Mouse (Mus musculus) G1E (cell line): Measurements from ENCODE around the gene Ggt5. TPM values are rescaled to one million over a fixed set of nuclear protein-coding genes. Genes with fewer than 3 reads are reported as not detected.

ENCODE experiments used
- ATAC-seq: 2 replicates; pipeline ENCODE4 v1.8.0; 2016; ENCODE audit warnings: mild to moderate bottlenecking; ENCODE audit not compliant: insufficient number of reproducible peaks, poor library complexity, low FRiP score, severe bottlenecking; ENCODE audit errors: extremely low read depth
- DNase-seq: peaks from one replicate; pipeline ENCODE4 v3.0.0; 2012; ENCODE audit warnings: low spot score
- H3K27me3 ChIP-seq: 2 replicates; pipeline ENCODE4 v1.6.1; 2012; ENCODE audit warnings: mild to moderate bottlenecking, low read length, inconsistent platforms; ENCODE audit not compliant: insufficient read depth
- H3K36me3 ChIP-seq: replicated peaks from 2 replicates; pipeline ENCODE3; 2012; ENCODE audit warnings: mild to moderate bottlenecking, inconsistent platforms
- H3K4me1 ChIP-seq: 2 replicates; pipeline ENCODE4 v1.6.1; 2012; ENCODE audit warnings: low read depth, low read length, inconsistent platforms, mixed read lengths; ENCODE audit not compliant: insufficient read depth
- H3K4me3 ChIP-seq: 2 replicates; pipeline ENCODE4 v1.5.1; 2012; ENCODE audit warnings: low read depth, mild to moderate bottlenecking, inconsistent platforms, low read length, moderate library complexity, mixed read lengths
- H3K9me3 ChIP-seq: replicated peaks from 2 replicates; pipeline ENCODE4 v1.6.1; 2012; ENCODE audit warnings: inconsistent platforms
- CTCF ChIP-seq: IDR thresholded peaks from 2 replicates; pipeline ENCODE4 v1.5.1; 2012; ENCODE audit warnings: low read depth, low read length, inconsistent platforms, mixed read lengths
- GATA1 ChIP-seq: IDR thresholded peaks from 2 replicates; pipeline ENCODE4 v1.6.1; 2012; ENCODE audit warnings: borderline replicate concordance, low read length, inconsistent platforms, mixed read lengths
- GATA2 ChIP-seq: IDR thresholded peaks from 2 replicates; pipeline ENCODE4 v1.6.1; 2012; ENCODE audit warnings: low read depth, low read length, inconsistent platforms, borderline replicate concordance
- POLR2AphosphoS5 ChIP-seq: IDR thresholded peaks from 2 replicates; pipeline ENCODE4 v1.6.1; 2012; ENCODE audit warnings: low read depth, low read length, inconsistent platforms; ENCODE audit not compliant: insufficient replicate concordance
- TAL1 ChIP-seq: conservative IDR thresholded peaks from 2 replicates; pipeline ENCODE4 v1.6.1; 2012; ENCODE audit warnings: low read depth, low read length, inconsistent platforms, mixed read lengths
- polyA plus RNA-seq: library from polyadenylated mRNA; stranded (reverse); fragments of >175 nt; gene quantifications from 2 replicates; pipeline ENCODE4 v1.2.3, GENCODE M21; 2012
- total RNA-seq, 2 experiments: library from RNA; stranded (forward) in 1 of 2; stranded (reverse) in 1 of 2; fragments of 200-1000 nt in 1 of 2; fragments of >200 nt in 1 of 2; fragmentation: Nextera tagmentation in 1 of 2; gene quantifications; 2 replicates each; pipeline ENCODE4 v1.2.3; 2014 to 2017

Ggt5 gene
- total and polyA plus RNA-seq, 3 experiments = 0.22 TPM; not detected in 2

DNA sequence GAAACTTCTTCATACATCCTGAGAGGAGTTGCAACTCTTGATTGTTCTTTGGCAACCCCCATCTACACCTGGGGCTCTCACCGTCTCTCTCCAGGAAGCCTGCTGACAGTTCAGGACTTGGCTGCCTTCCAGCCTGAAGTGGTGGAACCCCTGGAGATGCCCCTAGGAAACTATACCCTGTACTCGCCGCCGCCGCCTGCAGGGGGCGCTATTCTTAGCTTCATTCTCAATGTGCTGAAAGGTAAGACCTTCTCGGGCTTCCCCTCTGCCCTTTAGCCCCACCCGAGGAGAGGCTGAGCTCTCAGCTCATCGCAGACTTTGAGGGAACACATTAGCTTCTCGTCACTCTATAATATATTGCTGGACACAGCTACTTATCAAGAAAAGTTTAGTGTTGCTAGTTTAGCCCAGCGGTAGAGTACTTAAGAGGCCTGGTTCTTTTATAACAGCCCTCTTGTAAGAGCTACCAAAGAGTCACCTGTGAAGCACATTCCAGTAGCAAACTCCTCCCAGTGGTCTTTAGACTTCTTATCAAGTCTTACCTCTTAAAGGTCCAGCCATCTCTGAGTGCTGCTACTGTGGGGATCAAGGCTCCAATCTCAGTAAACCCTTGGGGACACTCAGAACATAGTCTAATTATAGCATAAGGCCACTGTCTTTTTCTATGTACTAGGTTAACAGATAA is 16.2 kb downstream of the Ggt5 start:
- Histone ChIP-seq H3K4me3 (no peak overlapping the region), H3K36me3 (no peaks in the 10 kb centered on the region), H3K27me3 (peaks cover 13% of the 10 kb centered on the region), H3K9me3 (no peaks in the 10 kb centered on the region), H3K4me1 (no peaks in the 10 kb centered on the region)
- DNase-seq (no peak), ATAC-seq (no peak)
- TF ChIP-seq CTCF (peak; percentile 62; the same call in 1 of the 2 replicates), TAL1 (no peak)

DNA sequence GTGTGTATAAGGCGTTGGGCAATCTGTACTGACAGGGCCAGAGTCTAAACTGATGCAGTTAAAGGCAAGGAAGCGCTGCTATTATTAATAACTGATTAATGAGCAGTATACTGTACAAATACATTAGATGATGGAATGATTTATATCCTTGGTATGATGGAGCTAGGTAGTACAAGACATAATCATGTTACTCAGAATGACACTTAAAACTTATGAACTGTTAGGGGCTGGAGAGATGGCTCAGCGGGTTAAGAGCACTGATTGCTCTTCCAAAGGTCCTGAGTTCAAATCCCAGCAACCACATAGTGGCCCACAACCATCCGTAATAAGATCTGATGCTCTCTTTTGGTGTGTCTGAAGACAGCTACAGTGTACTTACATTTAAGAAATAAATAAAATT is 18.1 kb downstream of the Ggt5 start:
- H3K9me3 ChIP-seq = no peaks in the 10 kb centered on the region
- no peaks in the 10 kb centered on the region for H3K36me3 ChIP-seq
- H3K27me3 ChIP-seq = peaks cover 13% of the 10 kb centered on the region
- no peak overlapping the region for H3K4me3 ChIP-seq
- TF ChIP-seq CTCF (no peak), GATA2 (no peak), TAL1 (no peak)
- DNase-seq = no peak
- H3K4me1 ChIP-seq = no peaks in the 10 kb centered on the region
- ATAC-seq = no peak

DNA sequence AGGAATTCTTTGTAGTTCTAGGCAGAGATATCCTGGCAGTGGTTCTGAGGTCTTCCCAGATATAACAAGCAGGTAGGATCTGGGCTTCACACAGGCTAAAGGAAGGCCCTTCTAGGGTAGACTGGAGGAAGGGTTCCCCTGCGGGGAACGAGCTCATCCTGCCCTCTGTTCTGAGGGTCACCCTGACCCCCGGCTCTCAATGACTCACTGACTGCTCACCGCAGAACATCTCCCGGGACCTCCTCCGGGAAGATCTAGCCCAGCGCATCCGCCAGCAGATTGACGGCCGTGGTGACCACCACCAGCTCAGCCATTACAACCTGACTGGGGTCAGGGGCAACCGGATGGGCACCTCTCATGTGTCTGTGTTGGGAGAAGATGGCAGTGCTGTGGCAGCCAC is 19.8 kb downstream of the Ggt5 start:
- Histone ChIP-seq H3K4me3 (no peak overlapping the region), H3K9me3 (no peaks in the 10 kb centered on the region), H3K27me3 (peaks cover 10% of the 10 kb centered on the region), H3K4me1 (no peaks in the 10 kb centered on the region), H3K36me3 (no peaks in the 10 kb centered on the region)
- ATAC-seq (no peak), DNase-seq (no peak)
- TF ChIP-seq GATA1 (no peak), TAL1 (no peak), GATA2 (no peak), CTCF (no peak), POLR2AphosphoS5 (no peak)

DNA sequence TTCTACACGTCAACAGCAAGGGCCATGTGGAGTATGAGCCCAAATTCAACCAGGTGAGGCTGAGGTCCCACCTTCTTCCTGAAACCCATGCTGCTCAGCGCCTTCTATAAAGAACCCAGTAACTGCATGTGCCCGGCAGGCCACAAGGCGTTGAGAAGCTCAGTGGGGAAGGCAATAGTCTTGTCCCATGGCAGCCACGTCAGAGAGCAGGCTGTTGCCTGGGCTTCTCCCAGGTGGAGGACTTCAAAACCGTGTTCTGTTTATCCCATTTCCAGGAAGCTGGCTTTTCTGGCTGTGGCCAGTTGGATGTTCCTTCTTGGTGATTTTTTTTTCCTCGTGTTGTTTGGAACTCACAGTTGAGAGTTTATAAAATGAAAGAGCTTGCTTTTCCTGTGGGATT is 21.3 kb downstream of the Ggt5 start:
- H3K4me1 ChIP-seq = no peaks in the 10 kb centered on the region
- H3K27me3 ChIP-seq = peaks cover 6% of the 10 kb centered on the region
- no peak overlapping the region for H3K4me3 ChIP-seq
- no peaks in the 10 kb centered on the region for H3K36me3 ChIP-seq
- H3K9me3 ChIP-seq = no peaks in the 10 kb centered on the region
- no peak for DNase-seq
- TF ChIP-seq POLR2AphosphoS5 (no peak), CTCF (no peak), GATA2 (no peak), GATA1 (no peak), TAL1 (no peak)
- no peak for ATAC-seq

DNA sequence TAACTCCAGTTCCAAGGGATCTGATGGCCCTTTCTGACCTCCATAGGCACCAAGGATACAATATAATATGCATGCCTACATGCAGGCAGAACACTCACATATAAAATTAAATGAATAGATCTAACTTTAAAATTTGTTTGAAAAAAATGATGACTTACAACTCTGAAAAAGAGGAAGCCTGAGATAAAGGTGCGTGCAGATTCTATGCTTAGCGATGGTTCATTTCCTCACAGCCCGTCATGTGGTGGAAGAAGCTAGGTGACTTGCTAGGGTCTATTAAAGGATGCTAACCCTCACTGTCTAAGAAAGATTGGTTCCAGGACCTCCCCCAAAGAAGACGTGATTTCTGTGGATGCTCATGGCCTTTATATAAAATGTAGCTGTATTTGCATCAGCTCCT is 26.9 kb downstream of the Ggt5 start:
- no peaks in the 10 kb centered on the region for H3K36me3 ChIP-seq
- no peaks in the 10 kb centered on the region for H3K9me3 ChIP-seq
- no peaks in the 10 kb centered on the region for H3K4me1 ChIP-seq
- peaks cover 3% of the 10 kb centered on the region for H3K27me3 ChIP-seq
- ATAC-seq (no peak), DNase-seq (no peak)
- TF ChIP-seq GATA2 = no peak
- TF ChIP-seq GATA1 = no peak
- TF ChIP-seq TAL1 = no peak
- no peak for TF ChIP-seq POLR2AphosphoS5
- no peak for TF ChIP-seq CTCF
- no peak overlapping the region for H3K4me3 ChIP-seq

DNA sequence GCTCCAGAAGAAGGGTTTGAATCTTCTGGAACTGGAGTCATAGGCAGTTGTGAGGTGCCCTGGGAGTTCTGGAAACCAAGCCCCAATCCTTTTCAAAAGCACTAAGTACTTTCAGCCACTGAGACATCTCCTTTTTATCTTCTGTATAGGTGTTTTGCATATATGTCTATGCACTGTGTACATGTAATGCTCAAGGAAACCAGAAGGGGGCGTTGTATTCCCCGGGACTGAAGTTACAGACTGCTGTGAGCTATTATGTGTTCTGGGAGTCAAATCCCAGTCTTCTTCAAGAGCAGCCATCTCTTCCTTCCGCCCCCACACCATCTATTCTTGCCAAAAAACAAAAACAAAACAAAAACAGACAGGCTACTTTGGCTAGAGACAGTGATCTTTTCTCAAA is 31.7 kb downstream of the Ggt5 start:
- Histone ChIP-seq H3K4me1 (no peaks in the 10 kb centered on the region), H3K36me3 (no peaks in the 10 kb centered on the region), H3K4me3 (no peak overlapping the region), H3K9me3 (no peaks in the 10 kb centered on the region), H3K27me3 (0 out of 2 replicates have a peak, but pooled peaks cover 4% of the 10 kb centered on the region)
- ATAC-seq (no peak), DNase-seq (no peak)
- TF ChIP-seq CTCF (no peak; the same call in 1 of the 2 replicates), POLR2AphosphoS5 (no peak), TAL1 (no peak), GATA2 (no peak), GATA1 (no peak)

DNA sequence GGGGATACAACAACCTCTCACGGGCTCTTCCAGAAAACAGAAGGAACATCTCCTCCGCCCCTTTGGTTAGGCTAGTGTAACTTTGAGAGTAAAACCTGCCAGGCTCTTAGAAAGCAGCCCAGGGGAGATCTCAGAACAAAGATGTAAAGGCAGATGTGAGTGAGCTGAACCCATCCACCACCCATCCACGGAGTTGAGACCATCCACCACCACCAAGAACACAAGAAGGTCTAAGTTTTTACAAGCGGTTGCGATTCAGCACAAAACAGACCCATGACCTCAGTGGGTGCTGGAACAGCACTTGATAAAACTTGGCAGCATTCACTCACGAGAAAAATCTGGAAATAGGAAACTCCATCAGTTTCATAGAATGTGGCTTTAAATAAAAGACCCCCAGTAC is 36.8 kb downstream of the Ggt5 start:
- H3K36me3 ChIP-seq = no peaks in the 10 kb centered on the region
- ATAC-seq = no peak
- H3K9me3 ChIP-seq = no peaks in the 10 kb centered on the region
- no peaks in the 10 kb centered on the region for H3K4me1 ChIP-seq
- no peak overlapping the region for H3K4me3 ChIP-seq
- peaks cover 14% of the 10 kb centered on the region; the same call in 1 of the 2 replicates for H3K27me3 ChIP-seq
- TF ChIP-seq GATA1 (no peak), GATA2 (no peak), POLR2AphosphoS5 (no peak), CTCF (no peak), TAL1 (no peak)
- no peak for DNase-seq
